Mouse (Mus musculus) heart, postnatal 0 days (tissue): ENCODE measurements around the gene Pdss2.

ENCODE experiments used
- CTCF ChIP-seq: IDR thresholded peaks from 2 replicates; pipeline ENCODE4 v1.5.1; 2016; ENCODE audit warnings: antibody characterized with exemption, control low read depth, low read depth
- EP300 ChIP-seq: IDR thresholded peaks from 2 replicates; pipeline ENCODE4 v1.6.1; 2016; ENCODE audit warnings: antibody characterized with exemption, low read depth

GRCm38 (mm10) chr10:43430606-43431005 is 209.3 kb downstream of the Pdss2 start:
- TF ChIP-seq CTCF (no peak), EP300 (no peak)
